Mouse (Mus musculus) spleen, adult 12 weeks (tissue): ENCODE data around the gene Taz.

Source experiments
- DNase-seq: peaks from one replicate; pipeline ENCODE4 v3.0.0; 2022; ENCODE audit warnings: low spot score

Gene Taz

DNA sequence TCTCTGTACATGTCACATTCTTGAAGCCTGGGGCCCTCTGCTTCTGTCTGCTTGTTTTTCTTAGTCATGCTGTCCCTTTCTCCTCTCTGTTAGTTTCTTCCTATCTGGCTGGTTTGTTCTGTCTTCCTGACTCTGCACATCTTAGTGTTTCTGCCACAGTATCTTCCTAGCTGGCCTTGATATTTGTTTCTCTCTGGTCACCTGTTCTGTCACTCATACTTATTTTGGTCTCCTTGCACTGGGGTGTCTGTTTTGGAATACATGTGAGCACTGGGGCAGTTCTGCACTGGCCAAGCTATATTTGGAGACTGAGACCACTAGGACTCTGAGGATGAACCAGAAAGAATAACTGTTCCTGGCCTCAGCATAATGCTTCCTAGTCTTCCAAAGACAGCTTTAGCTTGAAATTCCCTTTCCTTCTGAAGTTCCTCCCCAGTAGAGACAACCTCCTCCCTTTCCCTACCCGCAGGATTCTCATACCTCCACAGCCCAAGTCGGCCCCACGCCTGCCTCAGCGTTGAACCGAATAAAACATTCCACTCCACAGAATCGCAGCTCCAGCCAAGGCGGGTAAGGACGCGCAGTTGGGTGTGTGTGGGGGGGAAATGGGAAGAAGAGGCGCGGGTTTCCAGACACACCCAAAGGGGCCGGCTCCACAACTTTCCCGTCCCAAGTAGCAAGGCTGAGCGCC is 526 bp upstream of the Taz start:
- no peak for DNase-seq

GRCm38 (mm10) chrX:74282395-74283091 is 831 bp downstream of the Taz start:
- peak; percentile 79 for DNase-seq

- DNase-seq = no peak
Observed at GRCm38 (mm10) chrX:74283092-74283437, 1.4 kb downstream of the Taz start.

- DNase-seq = no peak
Observed at GRCm38 (mm10) chrX:74293431-74293830, 11.7 kb downstream of the Taz start.

DNA sequence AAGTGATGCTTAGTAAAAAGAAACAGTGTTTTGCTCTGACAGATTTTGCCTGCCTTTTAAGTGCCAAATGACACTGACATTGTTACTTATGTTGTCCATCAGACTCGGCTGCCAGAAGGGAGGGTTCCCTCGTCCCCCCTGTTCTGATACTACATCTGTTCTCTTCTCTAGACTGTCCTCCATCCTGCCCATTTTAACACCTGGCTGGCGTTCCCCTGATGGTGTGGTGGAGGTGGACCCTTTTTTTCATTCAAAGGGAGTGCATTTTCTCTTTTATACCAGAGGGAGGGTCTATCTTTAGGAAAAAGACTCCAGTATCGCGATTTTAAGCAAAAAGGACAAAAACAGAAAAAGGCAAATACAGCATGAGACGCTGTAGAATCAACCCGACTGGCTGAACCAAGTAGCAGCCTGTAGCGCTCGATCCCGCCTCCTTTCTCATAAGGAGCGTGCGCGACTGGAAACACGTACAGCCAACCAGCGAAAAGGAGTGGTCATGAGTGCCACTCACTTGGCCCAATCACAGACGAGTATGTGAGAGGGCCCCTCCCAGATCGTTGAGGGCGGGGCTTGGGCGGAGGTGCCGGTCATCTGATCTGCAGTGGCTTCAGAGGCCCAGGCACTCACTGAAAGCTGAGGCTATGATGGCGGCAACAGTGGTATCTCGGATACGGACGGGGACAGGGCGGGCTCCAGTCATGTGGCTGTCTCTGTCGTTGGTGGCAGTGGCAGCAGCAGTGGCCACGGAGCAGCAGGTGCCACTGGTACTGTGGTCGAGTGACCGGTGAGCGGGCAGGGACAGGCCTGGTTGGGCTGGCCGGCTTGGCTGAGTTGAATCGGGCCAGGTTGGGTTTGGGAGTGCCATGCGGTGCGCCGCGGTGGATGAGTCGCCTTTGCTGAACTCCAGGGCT is 15.1 kb downstream of the Taz start, which contains the start of gene Atp6ap1:
Gene Atp6ap1, plus strand, starts transcription at position 560 of the 911 bp plus-strand sequence.
- DNase-seq = peak; percentile 89

DNA sequence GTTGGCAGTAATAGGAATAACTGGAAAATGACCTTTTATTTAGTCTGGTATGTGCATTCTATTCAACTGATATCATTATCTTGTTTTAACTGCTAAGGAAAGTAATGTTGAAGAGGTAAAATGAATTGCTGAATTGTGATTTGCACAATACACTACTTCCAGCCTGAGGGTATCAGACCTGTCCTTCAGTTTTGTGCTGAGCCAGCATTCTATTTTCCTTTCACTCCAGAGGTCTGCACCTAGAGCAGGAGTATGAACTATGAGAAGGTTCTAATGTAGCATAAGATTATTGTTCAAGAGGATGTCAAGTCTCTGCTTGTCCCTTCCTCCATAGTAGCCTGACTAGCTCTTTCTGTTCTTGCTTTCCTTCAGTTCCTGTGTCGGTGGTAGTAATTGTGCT is 16.6 kb downstream of the Taz start:
- DNase-seq = no peak

- DNase-seq = no peak
Observed at GRCm38 (mm10) chrX:74299721-74300120, 18.0 kb downstream of the Taz start.

GRCm38 (mm10) chrX:74304867-74305700 is 23.4 kb downstream of the Taz start, which contains the start of gene Gdi1:
Gene Gdi1 (plus strand): TSS chrX:74304998.
- DNase-seq = peak; percentile 75

GRCm38 (mm10) chrX:74312540-74313464 is 31.1 kb downstream of the Taz start, which contains the start of gene Fam50a:
Gene Fam50a (plus strand): TSS chrX:74313033.
- peak; percentile 78 for DNase-seq

GRCm38 (mm10) chrX:74328725-74329161 is 47.0 kb downstream of the Taz start, which contains the start of gene Plxna3:
Gene Plxna3 (plus strand): TSS chrX:74329066.
- DNase-seq = peak; percentile 38

DNA sequence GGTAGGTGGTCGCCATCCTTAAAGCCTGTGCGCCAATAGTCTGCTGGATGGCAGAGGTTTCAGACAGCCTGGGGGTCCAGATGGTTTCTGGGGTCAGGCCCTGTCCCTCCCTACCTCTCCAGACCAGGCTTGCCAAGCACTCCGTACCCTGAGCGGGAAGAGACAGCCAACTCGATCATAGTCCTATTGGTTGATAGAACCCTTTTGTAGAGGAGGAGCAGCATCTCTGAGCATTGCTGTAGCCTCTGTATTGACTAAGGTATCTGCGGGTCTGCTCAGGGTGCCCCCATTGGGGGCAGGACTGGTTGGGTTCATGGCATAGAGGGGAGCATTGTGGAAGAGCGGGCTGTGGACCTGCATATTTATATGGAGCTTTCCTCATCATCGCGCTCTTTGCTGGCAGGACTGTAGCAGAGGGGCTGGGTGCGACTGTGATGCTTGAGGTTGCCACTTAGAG is 47.5 kb downstream of the Taz start:
- DNase-seq = no peak

DNA sequence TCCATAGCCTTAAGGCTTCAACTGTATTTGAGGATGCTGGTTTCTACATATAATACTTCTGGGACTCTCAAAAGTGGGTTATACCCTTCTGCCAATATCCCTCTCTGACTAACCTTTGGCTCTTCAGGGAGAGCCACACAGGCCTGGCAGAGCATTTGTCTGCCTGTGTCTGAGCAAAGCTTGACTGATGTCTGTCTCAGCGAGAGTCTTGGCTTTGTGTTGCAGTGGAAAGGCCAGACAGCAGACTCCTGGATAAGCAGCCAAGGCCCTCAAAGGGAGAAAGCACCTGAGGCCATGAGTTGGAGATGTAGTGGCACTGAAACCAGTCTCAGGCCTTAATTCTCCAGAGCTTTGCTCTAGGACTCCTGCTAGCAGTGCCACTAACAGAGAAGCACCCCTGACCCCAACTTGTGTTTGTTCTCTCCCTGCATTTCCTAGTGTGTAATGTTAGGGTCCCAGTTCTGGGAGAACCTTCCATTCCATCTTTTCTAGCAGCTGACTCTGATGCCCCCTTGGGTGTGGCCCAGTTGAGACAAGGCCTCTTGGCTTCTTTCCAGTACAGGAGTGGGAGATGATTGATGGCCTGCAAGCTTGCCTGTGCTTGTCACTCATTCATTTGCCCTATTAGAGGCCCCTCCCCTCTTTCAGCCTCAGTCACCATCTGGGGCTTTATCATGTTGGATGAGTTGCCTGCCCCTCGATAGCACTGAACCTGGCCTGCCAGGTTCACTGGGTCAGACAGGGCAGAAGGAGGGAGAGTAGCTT is 48.6 kb downstream of the Taz start:
- no peak for DNase-seq
